Mouse (Mus musculus) cerebellum, adult 8-10 months (tissue): ENCODE results near the gene Ptprk.

ENCODE experiments used
- DNase-seq: peaks from one replicate; pipeline ENCODE4 v3.0.0; 2022

Gene Ptprk

GRCm38 (mm10) chr10:28566828-28567227 is 492.2 kb downstream of the Ptprk start:
- no peak for DNase-seq

DNA sequence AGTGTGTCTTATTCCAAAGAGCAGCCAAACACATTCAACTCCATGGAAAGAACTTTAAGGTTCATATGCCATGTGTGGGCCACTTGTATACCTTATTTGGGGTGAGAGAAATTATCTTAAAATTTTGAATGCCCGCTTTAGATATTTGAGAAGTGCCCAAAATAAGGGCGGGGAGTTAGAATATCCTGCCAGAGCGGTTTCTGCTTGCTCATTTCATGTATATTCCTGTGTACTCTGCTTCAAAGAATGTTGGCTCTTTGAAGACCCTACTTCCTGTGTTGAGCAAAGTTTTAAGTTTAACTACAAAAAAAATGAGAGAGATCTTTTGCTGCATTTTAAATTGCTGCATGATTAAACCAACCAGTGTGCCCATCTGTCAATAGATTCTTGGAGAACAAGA is 492.8 kb downstream of the Ptprk start:
- DNase-seq = no peak

DNA sequence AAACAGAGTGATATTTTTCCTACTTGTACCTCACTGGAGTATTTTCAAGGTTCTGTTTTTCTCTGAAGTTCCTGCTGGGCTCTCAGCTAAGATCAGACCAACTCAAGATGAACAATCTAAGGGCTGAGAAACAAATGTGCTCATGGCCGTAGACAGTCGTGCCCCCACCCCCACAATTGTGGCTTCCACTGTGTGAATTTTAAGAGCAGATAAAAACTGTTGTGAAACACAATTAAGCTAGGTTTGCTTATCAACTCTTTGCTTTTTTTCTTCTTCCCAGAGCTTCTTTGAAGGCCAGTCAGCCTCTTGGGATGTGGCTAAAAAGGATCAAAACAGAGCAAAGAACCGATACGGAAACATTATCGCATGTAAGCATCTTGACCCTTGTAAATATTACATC is 493.4 kb downstream of the Ptprk start:
- DNase-seq = no peak

GRCm38 (mm10) chr10:28579596-28579995 is 505.0 kb downstream of the Ptprk start:
- DNase-seq = no peak

GRCm38 (mm10) chr10:28586565-28587138 is 512.0 kb downstream of the Ptprk start:
- DNase-seq = no peak

DNA sequence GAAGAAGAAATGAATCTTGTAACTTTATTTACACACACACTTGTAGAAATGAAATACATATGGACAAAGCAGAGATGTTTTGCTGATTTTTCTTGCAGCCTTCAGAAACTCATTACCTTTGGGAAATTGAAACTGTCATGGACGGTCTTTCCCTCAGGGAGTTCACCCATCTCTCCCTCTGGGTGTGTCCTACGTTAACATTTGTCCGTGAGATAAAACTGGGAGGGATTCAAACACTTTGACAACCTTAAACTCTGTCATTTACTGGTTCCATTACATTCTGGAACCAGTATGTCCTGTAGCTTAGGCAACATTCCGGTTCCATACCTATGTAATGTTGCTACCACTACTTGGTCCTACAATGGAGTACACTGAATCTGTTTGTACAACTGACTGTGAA is 513.8 kb downstream of the Ptprk start:
- no peak for DNase-seq

DNA sequence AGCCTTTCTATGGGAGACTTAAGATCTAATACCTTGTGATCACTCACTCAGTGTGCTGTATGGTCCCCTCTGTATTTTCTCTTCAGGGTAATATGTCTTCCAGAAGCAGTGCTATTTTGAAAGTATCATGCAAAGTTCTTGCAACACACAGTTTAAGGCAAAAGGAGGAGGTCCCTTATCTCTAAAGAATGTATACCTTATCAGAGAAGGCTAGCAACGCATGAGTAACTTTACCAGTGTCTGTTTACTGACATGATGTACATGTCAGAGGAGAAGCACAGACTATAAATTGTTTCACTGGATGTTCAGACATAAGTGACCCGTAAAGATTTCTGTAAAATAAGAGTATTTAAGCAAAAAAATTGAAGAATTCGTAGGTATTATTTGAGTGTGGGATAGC is 516.2 kb downstream of the Ptprk start:
- no peak for DNase-seq

DNA sequence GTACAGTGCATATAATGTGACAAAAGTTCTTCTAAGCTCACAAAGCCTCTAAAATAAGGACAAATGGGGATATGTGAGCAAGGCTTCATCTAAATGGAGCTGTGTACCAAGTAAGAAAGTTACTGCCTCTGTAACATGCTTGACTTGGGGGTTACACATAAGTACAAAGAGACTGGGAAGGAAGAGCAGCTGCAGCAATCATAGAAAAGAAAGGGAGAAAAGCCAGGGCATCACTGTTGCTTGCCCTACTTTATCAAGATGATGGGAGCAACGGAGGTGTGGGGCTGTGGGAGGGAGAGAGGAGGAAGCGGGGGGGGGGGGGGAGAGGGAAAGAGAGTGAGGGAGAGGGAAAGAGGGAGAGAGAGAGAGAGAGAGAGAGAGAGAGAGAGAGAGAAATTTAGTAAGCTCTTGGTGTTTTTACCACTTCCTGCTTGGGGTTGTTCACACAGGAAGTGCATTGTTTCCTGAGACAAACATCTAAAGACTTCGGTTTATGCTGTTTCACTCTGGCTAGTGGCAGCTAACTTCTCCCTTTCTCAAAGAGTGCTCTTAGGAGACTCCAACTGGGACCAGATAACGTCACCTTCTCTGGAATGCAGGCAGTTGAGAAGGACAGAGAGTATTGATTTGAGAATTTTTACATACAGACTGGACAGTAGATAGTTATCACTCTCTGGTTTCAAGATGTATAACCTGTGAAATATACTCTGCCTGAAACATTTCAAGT is 519.1 kb downstream of the Ptprk start:
- DNase-seq = no peak

DNA sequence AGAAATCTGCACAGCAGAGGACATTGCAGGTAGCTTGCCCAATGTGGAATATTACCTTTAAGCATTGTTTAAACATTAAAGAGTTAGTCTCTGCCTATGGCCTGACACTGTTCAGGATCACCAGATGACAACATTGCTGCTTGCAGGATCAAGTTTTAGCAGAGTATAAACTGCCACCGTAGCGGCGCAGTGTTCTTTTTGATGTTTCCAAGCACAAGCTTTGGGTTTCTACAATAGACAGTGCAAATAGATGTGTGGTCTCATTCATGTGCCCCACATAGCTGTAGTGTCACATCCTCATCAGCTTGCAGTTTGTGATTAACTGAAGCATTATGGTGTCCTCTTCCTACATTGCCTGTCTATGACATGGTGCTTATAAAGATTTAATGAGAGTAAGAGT is 522.3 kb downstream of the Ptprk start:
- DNase-seq = no peak

DNA sequence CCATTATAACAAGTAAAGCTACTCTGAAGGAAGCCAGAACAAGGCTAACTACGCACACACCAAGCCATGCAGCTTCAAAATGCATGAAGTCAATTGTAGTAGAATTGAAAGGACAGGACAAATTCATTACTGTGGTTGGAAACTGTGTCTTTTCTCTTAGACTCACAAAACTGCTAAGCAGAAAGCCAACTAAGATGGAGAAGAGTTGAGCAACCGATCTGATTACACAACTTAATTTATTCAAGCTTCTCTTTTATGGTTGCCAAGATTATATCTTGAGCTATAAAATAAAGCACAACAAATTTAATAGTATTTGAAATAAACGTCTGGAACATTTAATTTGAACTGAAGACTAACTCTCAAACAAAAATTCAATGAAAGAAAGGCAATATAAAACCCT is 534.5 kb downstream of the Ptprk start:
- DNase-seq = no peak

DNA sequence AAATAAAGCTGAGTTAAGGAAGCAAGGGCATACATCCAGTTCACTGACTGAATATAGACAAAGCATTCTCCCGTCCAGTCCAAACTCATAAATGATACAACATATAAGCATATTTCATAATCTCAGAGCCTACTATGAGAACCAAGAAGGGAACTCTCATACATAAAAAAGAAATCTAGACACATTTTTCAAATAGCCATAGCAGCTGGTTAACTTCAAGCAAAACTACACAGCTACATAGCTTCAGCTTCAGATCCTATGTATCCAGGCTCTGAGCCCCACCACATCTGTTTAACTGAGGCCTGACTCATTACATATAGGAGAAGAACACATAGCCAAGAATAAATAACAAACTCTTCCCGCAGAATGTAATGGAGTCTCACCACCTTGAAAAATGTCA is 539.8 kb downstream of the Ptprk start:
- DNase-seq = no peak

- DNase-seq = no peak
Observed at GRCm38 (mm10) chr10:28617203-28617602, 542.6 kb downstream of the Ptprk start.

- no peak for DNase-seq
Observed at GRCm38 (mm10) chr10:28618002-28618401, 543.4 kb downstream of the Ptprk start.

GRCm38 (mm10) chr10:28619415-28619814 is 544.8 kb downstream of the Ptprk start:
- DNase-seq = no peak

- no peak for DNase-seq
Observed at GRCm38 (mm10) chr10:28636096-28636495, 561.5 kb downstream of the Ptprk start.

DNA sequence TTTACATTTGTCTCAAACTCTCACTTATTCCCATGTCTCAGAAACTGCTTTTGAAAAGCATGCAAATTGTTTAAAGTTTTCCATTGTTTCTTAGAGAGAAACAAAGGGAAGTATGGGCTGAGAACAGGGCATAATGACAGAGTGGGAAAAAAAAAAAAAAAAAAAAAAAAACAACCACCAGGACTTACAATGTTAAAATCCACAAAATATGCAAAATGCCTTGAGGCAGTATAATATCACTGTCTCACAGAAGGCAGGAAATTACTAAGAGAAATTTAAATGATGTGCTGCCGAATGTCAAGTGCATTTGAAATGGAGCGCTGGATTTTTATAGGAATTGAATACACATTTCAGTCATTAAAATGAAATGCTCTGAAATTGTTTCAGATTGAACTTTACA is 567.3 kb downstream of the Ptprk start:
- DNase-seq = no peak
